Mouse (Mus musculus) thymus, postnatal 10 days (tissue): ENCODE data around the gene Pparg.

Source experiments
- DNase-seq, 2 experiments: peaks; one replicate each; pipeline ENCODE4 v3.0.0; 2021; ENCODE audit warnings: low spot score in 2 of 2

Pparg gene

GRCm38 (mm10) chr6:115464661-115465060, 103.9 kb downstream of the Pparg start:
- no peak for DNase-seq

DNA sequence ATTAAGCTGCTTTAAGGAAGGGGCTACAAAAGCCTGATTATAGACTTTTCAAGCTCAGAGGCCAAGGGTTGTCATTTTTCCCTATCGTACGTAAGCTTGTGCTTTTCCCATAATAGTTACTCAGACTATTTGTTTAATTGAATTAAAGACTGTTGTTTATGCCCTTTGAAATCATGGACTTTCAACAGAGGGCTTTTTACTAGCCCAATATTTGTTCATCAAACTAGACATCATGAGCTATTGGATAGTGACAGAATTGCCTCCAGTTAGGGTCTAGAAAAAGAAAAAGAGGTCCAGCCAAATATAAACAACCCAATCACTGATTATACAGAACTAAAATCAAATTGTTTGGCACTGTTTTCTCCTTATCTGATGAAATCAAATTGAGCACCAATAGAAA, 104.7 kb downstream of the Pparg start:
- DNase-seq = no peak

DNA sequence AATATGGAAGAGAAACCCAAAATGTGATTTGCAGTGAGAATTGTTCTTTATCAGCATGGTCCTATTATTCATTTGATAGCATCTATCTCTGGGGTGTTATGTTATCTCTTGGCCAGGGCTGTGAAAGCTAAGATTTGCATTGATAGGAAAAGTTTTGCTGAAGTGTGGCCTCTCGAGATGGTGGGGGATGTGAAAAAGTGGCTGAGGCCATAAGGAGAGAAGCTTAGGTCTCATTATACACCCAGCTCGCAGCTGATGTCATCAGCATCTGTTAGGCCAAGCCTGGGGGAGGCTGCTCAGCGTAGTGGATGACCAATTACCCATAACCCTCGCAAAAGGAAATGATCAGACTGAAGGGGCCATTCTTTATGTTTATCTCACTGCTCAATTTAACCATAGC, 105.1 kb downstream of the Pparg start:
- no peak for DNase-seq

GRCm38 (mm10) chr6:115466601-115467000, 105.8 kb downstream of the Pparg start:
- no peak for DNase-seq

GRCm38 (mm10) chr6:115469666-115470581, 109.2 kb downstream of the Pparg start:
- DNase-seq = no peak

DNA sequence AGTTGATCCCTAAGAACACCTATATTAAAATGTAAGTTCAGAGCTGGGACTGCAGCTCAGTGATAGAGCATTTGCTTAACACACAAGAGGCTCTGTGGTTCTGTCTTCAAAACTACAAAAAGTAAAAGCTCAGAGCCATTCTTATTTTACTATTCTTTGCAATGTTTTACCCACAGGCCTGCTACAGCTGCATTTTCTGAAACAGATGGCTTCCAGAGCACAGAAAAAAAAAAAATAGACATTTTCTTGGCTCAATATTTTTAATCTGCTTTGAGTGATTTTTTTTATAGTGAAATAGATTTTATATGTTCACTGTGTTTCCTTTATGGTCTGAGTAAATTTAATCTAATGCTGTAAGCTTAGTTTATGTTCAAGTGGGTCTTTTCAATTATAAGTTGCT, 111.2 kb downstream of the Pparg start:
- DNase-seq = no peak

DNA sequence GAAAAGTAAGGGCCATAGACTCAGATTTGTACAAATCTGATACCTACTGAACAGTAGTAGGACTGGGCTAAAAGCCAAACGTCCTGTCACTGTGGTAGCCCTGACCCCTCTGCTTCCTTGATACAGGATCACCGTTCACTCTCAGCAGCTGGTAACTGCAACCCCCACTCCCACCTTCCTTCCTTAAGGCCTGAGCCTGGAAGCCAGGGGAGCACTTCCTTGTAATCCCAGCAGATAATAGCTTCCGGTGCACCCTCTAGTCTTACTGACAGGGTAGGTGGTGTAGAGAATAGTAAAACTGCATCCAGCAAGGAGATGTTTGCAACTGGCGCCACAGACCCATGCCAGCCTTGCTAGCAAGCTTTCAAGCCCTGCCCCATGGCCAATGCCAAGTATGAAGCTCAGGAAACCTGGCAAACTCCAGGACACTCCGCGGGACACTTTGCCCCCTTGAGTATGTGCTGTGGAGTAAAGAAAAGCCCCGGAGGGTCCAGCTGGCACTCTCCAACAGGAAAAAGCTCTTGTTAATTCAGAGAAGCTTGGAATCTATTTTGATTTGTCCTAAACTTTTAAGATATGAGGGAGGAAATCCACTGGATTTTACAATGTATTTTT, 116.4 kb downstream of the Pparg start:
- DNase-seq = no peak

DNA sequence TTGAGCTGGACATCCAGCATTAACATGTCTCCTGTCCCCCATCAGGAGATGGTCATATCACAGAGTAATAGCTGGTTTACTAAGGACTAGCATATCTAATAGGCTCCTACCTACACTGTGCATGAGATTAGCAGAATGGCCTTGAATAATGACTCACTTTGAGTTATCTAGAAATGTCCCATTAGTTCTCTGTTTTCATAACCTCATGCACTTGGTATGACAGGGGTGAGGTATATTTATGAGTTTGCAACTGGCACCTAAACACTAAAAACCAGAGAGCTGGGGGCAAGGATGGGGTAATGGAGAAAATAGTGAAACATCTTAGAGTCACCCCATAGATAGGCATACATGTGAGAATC, 119.2 kb downstream of the Pparg start:
- DNase-seq = no peak

GRCm38 (mm10) chr6:115480322-115481017, 119.7 kb downstream of the Pparg start:
- DNase-seq = no peak

GRCm38 (mm10) chr6:115481018-115481354, 120.2 kb downstream of the Pparg start:
- no peak for DNase-seq

DNA sequence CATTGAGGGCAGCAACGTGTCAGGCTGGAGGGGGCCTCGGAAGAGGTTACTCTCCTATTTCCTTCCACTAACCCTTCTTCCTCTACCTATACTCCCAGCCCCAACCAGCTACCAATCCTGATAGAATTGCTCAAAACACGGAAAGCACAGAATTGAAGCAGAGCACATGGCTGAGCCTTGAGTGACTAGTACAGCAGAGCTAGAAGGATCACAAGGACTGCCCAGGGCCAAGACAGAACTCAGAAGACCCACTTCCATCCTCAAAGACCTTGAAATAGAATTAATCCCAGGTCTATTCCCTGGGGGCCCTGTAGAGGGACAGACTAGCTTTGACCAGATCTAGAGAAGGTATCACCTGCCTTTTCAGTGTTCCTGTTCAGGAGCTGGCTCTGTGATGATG, 120.9 kb downstream of the Pparg start:
- no peak for DNase-seq

- DNase-seq = no peak
Observed at GRCm38 (mm10) chr6:115485635-115486034, 124.9 kb downstream of the Pparg start.

GRCm38 (mm10) chr6:115489831-115490230, 129.1 kb downstream of the Pparg start:
- DNase-seq = no peak

DNA sequence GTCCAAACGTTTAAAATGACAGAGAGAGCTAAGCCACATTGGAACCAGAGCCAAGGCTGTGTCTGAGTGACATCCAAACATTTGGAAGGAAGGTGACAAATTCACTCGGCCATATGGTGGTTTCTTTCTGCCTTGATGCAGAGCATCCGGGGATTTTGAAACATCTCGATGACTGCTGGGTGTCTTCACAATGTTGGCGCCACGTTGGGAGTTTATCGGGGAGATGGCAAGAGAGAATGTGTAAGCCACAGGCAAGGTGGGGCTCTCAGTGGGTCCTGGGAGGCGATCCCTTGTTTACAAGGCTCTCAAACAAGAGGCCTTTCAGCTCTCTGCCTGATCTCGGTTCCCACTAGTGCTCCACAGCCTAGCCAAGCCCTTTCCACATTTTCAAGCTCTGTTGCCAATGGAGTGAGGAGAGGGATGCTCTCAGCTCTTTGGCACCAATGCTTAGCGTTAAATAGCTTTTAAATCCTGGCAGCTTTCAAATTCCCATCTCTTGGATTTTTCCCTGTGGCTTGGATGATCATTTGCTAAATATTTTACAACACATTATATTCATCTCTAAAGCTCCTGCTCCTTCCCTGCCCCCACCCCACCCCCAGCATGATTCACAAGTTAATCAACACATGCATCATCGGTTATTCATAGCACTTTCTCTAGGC, 132.3 kb downstream of the Pparg start:
- no peak for DNase-seq

GRCm38 (mm10) chr6:115493824-115494223, 133.1 kb downstream of the Pparg start:
- no peak for DNase-seq

GRCm38 (mm10) chr6:115499540-115499939, 138.8 kb downstream of the Pparg start:
- no peak for DNase-seq

DNA sequence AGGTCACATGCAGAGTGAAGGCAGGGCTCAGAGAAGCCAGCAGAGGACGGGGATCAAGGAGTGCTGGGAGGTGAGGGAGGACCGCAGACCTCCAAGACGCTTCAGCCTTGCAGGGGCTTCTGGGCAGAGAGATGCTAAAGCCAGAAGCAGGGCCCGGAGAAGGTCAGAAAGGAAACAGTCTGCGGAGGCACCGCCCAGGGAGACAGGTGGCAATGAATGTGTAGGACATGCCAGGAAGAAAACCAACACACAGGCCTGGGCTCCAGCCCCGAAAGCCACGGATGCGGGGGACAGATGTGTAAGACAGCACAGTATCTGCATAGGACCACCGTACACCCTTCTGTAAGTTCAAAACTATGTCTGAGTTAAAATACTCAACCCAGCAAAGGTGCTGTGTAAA, 139.5 kb downstream of the Pparg start:
- DNase-seq = no peak

- no peak for DNase-seq
Observed at GRCm38 (mm10) chr6:115501131-115501530, 140.4 kb downstream of the Pparg start.

GRCm38 (mm10) chr6:115503038-115503437, 142.3 kb downstream of the Pparg start:
- DNase-seq = no peak

DNA sequence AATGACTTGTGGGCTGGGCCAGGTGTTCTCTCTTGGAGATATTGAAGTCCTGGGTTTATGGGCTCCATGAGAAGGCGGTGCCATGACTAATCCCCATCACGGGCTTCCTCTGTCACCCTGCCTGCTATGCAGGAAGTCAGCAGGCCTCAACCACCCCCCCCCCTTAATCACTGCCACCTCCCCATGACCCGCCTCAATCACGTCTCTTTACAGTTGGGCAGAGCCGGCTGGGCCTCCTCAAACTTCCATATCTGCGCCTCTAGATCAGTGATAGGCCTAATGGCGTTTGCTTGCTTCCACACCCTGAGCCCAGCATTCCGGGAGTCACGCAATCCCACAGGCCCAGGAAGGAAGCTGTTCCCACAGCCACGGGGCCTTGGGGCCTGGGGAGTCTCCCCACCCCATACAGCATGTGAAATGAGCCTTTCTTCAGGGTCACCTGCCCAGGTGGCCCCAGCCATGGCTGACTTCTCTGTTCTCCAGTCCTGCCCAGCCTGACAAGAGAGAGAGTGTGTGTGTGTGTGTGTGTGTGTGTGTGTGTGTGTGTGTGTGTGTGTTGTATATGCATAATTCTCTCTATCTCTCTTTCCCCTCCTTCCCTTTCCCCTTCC, 142.9 kb downstream of the Pparg start:
- DNase-seq = no peak

DNA sequence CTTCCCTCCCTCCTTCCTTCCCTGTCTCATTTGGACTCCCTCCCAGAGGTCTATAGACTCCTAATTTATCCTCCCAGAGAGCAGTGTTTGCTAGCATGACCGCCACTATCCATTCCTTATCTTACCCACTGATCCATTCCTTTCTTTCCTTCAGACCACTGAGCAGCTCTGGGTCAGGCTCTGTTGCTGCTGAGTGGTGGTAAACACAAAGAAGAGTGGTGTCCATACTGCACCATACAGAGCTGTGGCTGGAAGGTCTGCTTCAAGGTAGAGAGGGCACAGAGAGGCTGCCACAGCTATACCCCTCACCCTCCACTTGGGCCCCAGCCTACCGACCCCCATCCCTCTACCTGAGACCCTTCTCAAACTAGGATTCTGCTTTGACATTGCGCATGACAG, 143.4 kb downstream of the Pparg start:
- no peak for DNase-seq

DNA sequence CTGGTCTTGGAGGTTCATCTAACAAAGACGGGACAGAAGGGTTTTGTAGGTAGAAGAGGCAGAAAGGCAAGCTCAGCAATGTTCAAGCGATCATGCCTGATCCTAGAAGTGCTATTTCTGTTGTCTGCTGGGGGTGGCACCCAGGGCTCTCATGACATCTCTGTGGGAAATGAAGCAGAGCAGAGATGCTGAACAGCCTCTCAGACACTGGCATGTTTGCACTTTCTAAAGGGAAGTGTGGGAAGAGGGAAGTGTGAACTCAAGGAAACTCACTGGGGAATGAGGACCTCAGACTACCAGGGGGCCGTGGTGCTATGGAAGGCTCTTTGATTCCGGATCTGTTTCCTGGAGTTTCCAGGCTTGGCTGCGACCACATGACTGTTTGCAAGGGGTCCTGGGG, 144.2 kb downstream of the Pparg start:
- DNase-seq = no peak
